Mouse (Mus musculus) brain, embryonic 14.5 days (tissue): ENCODE results near the gene Vdac2.

Source experiments
- CTCF ChIP-seq: fragments of 200-500 bp; IDR thresholded peaks from 2 replicates; pipeline ENCODE4 v1.5.1; 2012; ENCODE audit warnings: inconsistent platforms, mild to moderate bottlenecking, moderate library complexity, borderline replicate concordance; ENCODE audit not compliant: insufficient read depth, insufficient read length; ENCODE audit errors: extremely low read depth
- POLR2A ChIP-seq: fragments of 200-500 bp; IDR thresholded peaks from 2 replicates; pipeline ENCODE4 v1.6.1; 2012; ENCODE audit warnings: mild to moderate bottlenecking, inconsistent platforms, borderline replicate concordance; ENCODE audit not compliant: poor library complexity, insufficient read depth, insufficient read length, severe bottlenecking; ENCODE audit errors: extremely low read depth

DNA sequence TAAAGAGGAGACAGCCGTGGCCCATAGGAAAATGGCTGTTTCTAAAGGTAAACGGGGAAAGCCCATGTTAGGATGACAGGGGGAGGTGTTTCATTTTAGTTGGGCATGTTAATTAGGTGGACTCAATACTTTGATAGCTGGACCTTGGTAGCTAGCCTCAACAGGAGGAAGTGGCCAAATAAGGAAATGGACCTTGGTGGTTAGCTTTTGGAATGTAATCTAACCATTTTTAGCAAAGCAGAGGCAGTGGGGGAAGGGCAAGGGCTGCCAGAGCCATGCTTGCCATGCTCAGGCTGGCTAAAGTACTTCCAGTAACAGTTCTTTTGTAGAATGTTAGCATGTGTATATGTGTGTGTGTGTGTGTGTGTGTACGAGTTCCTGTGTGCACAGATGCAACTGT is 11.2 kb upstream of the Vdac2 start:
- TF ChIP-seq POLR2A: no peak
- TF ChIP-seq CTCF: no peak
